ENCODE assay signal across 8 mouse cellular contexts in the genomic region with DNA sequence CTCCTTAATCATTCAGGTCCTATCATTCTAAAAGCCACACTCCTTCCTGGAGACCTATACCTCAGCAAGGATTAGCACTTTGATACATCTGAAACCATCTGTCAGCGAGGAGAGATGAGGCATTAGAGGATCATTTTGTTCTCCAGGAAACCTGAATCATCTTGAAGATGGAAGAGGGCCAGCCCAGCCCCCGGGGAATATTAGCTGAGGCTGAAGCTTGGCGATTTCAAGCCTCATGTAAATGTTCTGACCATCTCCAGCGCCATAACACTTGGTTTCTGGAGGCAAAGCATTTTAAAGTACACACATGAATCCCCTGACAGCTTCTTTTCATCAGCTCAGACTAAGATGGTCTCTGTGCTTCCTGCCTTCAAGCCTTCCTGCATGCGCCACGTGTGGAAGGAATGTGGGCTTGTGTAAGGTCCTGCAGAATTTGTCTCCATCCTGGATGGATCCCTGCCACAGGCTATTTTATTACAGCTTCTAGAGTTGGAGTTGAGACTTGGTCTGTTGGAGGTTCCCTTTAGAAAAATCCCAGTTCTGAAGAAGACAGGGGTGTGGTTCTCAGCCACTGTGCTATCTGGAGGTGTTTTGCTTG. TPM values are rescaled to one million over a fixed set of nuclear protein-coding genes. Genes with fewer than 3 reads are reported as not detected.
DNase-seq lines count a peak whose midpoint lies in the region; ATAC-seq and TF ChIP-seq lines count a peak whose summit lies in the region.

No protein-coding gene starts in this region.

- no peak for ATAC-seq in erythroid progenitor cell, adult 5-6 weeks (replicated peaks; ENCODE audit: low FRiP score, poor library complexity, severe bottlenecking)

- H3K27ac ChIP-seq in left cerebral cortex, adult 2 months, result peak overlapping the region; percentile 9; the same call in 1 of the 2 replicates

- TF ChIP-seq CTCF in left cerebral cortex, adult 2 months (IDR thresholded peaks at IDR 0.05), result no peak

- intact Hi-C loops in left cerebral cortex, adult 2 months (cut with DNase I), result no loop called here

- peak overlapping the region; percentile 78 for H3K4me3 ChIP-seq in left cerebral cortex, adult 2 months

- no peak for DNase-seq in left cerebral cortex, adult 2 months (ENCODE audit: extremely low spot score in 1 of 2, low spot score in 2 of 2)
- no peak for DNase-seq in left cerebral cortex, adult 8-10 months (ENCODE audit: low spot score in 2 of 2)
- DNase-seq in R1 (ENCODE audit: low read depth, low spot score), result peak; percentile 60
- DNase-seq in gastrocnemius, postnatal 25 days, result peak; percentile 60
- peak; percentile 20 for DNase-seq in kidney, postnatal 14 days
- no peak for DNase-seq in urinary bladder, postnatal 25 days (ENCODE audit: low spot score)
- no peak for DNase-seq in spleen, postnatal 4 days (ENCODE audit: low spot score in 2 of 2)

RNA-seq across cellular contexts. Expression of a gene that starts 1.3 kb away (rescaled TPM):
- 10 to 100 TPM; 36.4 to 39.7 TPM for total RNA-seq in left cerebral cortex, adult 2 months (2021)
- 10 to 100 TPM; 38.0 to 43.3 (median 40.1) TPM for total RNA-seq in left cerebral cortex, adult 8-10 months (2022)
- total RNA-seq in gastrocnemius, postnatal 25 days (2021), result 10 to 100 TPM; 60.7 to 61.1 TPM
- 1.3 and 28.8 TPM in 2 replicates for total RNA-seq in erythroid progenitor cell, adult 5-6 weeks (2015; ENCODE audit: low replicate concordance)
- total RNA-seq in erythroid progenitor cell, adult 5-6 weeks (2017; ENCODE audit: low replicate concordance), result 12.8 and 16.4 TPM in 2 replicates

RNA-seq across cellular contexts. Expression of a gene that starts 54.5 kb away (rescaled TPM):
- total RNA-seq in left cerebral cortex, adult 2 months (2021), result 10 to 100 TPM; 66.6 to 70.5 TPM
- 10 to 100 TPM; 55.6 to 65.4 (median 56.4) TPM for total RNA-seq in left cerebral cortex, adult 8-10 months (2022)
- 10 to 100 TPM; 71.7 to 90.2 TPM for total RNA-seq in gastrocnemius, postnatal 25 days (2021)
- total RNA-seq in erythroid progenitor cell, adult 5-6 weeks (2015; ENCODE audit: low replicate concordance), result not detected in 2 replicates
- not detected in 2 replicates for total RNA-seq in erythroid progenitor cell, adult 5-6 weeks (2017; ENCODE audit: low replicate concordance)

Comparison
In these comparisons a context has a peak if more than half of its experiments do, and no peak if none do; other contexts are left out.
1. DNase-seq: peak in R1 (single experiment), gastrocnemius, postnatal 25 days (single experiment) and kidney, postnatal 14 days (single experiment); none in left cerebral cortex, adult 2 months (0 of 2), left cerebral cortex, adult 8-10 months (0 of 2), urinary bladder, postnatal 25 days (single experiment) and spleen, postnatal 4 days (0 of 2).
2. RNA of a gene that starts 54.5 kb away (total RNA-seq): 71.7 to 90.2 TPM in gastrocnemius, postnatal 25 days, 66.6 to 70.5 TPM in left cerebral cortex, adult 2 months and 55.6 to 65.4 TPM in left cerebral cortex, adult 8-10 months; not detected in erythroid progenitor cell, adult 5-6 weeks; every median in the first group is over 10 times any median in the second.